Mouse (Mus musculus) mouse trophoblast stem cell (cell line): ENCODE data around the gene Itga6.
"Not testable (repeated sequence)": the region's sequence is repeated elsewhere in the genome, so short reads cannot be mapped to it uniquely, and the experiment has no call there.

ENCODE experiments used
- in situ Hi-C, 2 experiments: fragments of 300-500 bp; cut with MseI, MboI; formaldehyde crosslinking; loops; 2 replicates in 1 of 2; 3 replicates in 1 of 2; pipeline ENCODE4 v1.15.1; 2025

Gene Itga6

GRCm38 (mm10) chr2:71891536-71891935 is 146.1 kb downstream of the Itga6 start:
- in situ Hi-C loops = no loop called here

GRCm38 (mm10) chr2:71892741-71893349 is 147.4 kb downstream of the Itga6 start:
- in situ Hi-C loops = no loop called here

DNA sequence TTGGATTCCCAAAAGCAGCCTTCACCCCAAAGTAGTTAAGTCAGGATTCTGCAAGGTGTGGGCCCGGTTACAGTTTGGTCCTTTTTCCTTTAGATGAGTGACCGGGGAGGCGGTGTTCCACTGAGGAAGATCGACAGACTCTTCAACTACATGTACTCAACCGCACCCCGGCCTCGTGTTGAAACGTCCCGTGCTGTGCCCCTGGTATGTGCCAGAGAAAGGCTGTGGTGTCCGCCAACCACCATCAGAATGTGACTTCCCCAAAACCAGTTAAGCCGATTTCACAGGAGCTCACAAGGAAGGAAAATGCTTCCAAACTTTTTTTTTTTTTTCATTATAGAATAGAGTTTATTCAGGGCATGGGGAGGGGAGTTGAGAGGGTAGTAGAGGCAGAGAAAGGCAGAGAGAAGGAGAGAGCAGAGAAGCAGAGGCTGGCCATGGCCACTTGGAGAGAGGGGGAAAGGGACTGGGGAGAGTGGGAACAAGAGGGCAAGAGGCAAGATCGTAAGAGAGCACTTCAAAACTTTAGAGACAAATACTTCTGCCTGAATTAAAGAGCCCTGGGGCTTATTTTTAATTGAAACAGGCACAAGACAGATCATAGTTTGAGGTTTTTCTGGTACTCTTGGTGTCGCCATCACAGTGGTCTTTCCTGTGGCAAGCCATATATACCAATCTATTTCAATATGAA is 150.3 kb downstream of the Itga6 start:
- in situ Hi-C loops = no loop called here

- in situ Hi-C loops = no loop called here
Measured at GRCm38 (mm10) chr2:71897420-71897819, 152.0 kb downstream of the Itga6 start.

GRCm38 (mm10) chr2:71898335-71898856 is 153.0 kb downstream of the Itga6 start:
- in situ Hi-C loops = no loop called here

- in situ Hi-C loops = loop anchor here (5.0 kb wide), 1 partner anchor 57 kb away; no protein-coding TSS in a partner anchor
Measured at GRCm38 (mm10) chr2:71899886-71900285, 154.5 kb downstream of the Itga6 start.

DNA sequence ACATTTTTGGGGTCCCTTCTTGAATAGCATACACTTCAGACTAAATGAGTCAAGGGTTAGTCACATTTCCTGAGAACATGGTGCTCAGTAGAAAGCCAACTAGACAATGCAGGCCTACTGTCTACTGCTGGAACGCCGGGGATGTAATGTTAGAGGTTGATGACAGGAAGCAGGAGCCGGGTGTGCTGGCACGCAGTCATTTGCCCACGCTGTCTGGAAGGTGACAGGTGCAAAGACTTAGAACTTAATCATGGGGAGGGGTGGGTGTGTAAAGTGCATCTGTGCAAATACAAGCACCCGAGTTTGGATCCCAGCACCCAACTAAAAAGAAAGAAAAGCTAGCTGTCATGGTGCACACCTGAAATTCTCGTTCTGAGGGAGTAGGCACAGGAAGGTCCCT is 159.7 kb downstream of the Itga6 start:
- in situ Hi-C loops = no loop called here

GRCm38 (mm10) chr2:71906356-71906755 is 160.9 kb downstream of the Itga6 start:
- in situ Hi-C loops = not testable (repeated sequence)
